Mouse (Mus musculus) right cerebral cortex, postnatal 10 days (tissue): Measurements from ENCODE around the gene Arhgap6.
"Not testable (repeated sequence)": the region's sequence is repeated elsewhere in the genome, so short reads cannot be mapped to it uniquely, and the experiment has no call there.

Source experiments
- DNase-seq, 2 experiments: peaks; one replicate each; pipeline ENCODE4 v3.0.0; 2021; ENCODE audit warnings: low spot score in 2 of 2

The Arhgap6 gene

DNA sequence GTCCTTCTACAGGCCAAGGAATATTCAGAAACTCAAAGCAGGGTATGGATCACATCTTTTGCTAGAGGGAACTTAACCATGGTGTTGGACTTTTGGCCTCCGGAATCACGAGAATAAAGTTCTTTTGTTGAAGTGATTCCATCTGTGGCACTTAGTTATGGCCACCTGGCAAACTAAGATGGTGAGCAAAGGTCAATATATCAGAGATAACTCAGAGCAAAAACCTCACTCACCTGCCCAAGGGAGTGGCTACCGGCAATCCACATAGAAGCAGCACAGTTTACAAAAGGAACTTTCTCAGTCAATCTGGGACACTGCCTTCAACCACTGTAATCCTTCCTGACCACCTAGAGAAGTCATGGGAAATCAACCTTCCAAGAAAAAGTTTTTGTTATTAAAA is 513.7 kb downstream of the Arhgap6 start:
- DNase-seq = no peak

DNA sequence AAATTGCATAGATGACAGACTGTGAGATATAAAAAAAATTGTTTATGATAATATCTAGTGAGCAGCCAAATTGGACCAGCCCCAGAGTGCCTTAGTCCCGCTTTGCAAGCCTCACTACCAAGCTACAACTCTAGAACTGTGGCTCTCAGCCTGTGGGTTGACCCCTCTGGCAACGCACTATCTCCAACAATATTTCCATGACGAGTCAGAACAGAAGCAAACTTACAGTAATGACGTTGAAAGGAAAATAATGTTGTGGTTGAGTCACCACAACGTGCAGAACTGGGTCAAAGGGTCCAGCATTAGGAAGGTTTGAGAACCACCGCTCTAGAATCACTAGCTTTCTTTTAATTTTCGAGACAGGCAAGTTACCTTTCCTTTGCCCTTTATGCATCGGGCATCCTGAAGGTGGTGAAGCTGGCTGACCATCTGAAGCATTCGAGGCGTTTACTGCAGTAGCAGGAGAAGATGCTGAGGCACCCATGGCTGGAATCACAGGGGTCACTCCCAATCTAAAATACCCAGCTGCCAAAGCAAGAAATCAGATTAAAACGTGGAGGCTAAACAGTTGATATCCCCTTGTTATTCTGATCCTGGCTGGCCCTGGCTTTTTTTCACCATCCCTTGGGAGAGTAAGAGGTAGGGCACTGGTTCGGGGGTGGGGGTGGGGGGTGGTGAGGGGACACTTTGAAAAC is 524.3 kb downstream of the Arhgap6 start:
- no peak for DNase-seq

DNA sequence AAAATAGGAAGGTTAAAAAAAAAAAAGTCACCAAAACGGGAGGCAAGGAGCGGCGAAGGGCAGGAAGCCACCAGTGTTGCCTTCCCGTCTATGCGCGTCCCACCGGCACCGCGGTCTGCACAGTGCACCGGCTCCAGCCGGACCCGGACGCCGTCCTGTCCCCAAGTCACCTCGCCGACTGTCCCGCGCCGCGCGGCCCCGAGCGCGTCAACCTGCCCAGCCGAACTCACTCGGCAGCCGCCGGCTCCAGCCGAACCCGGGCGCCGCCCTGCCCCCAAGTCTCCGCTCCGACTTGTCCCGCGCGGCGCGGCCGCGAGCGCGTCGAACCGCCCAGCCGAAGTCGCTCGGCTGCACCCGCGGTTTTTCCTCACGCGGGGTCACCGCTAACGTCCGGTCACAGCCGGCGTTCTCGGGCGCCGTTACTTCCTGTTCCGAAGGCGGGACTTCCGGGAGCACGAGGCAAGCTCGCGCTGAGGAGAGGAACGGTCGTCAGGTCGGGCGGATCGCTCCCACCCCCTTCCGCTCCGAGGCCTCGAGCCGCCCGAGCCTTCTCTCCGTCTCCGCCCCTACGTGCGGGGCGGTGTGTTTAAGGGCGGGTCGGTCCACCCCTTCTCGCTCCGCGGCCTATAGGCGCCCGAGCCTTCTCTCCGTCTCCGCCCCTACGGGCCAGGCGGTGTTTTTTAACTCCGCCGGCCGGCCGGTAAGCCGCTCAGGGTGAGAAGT is 525.2 kb downstream of the Arhgap6 start, which contains the start of gene Hccs:
TSS of gene Hccs (minus strand) at position 428 of the 723 bp plus-strand sequence.
- peak; percentile 92 for DNase-seq

DNA sequence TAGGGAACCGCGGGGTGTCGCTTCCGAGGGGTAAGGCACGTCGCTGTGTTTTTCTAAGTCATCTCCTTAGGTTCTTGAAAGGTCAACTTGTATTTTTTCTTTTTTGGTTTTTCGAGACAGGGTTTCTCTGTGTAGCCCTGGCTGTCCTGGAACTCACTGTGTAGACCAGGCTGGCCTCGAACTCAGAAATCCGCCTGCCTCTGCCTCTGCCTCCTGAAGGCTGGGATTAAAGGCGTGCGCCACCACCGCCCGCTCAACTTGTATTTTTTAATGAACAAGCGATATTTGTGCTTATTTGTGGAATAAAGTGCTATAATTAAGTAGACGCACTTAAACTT is 525.7 kb downstream of the Arhgap6 start:
- DNase-seq = not testable (repeated sequence)

DNA sequence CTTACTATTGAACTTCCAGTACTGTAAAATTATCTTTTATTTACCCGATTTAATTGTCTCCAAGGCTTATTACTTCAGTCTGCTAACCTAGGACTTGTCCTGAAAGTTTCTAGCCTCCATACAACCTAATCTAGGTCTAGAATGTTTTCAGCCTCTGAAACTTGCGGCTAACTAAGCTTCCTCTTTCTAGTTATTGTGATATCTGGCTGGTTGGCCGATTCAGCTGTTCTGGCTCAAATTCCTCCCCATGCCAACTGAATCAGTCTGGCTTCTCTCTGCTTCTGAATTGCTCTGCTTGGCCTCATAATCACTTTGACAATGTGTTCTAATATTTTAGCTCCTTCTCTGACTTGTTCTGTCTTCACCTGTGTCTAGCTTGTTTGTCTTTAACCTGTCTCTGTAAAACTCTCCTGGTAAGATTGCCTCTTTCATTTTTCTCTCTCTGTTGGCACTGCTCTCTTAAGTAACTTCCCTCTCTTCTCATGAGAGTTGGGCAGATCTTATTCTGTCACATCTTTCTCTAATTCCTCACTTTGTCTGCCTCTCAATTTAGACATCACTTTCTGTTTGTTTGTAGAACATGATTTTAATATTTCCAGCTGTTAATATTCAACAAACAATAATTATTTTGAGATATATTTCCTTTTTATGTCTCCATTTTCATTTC is 531.2 kb downstream of the Arhgap6 start:
- DNase-seq = no peak

DNA sequence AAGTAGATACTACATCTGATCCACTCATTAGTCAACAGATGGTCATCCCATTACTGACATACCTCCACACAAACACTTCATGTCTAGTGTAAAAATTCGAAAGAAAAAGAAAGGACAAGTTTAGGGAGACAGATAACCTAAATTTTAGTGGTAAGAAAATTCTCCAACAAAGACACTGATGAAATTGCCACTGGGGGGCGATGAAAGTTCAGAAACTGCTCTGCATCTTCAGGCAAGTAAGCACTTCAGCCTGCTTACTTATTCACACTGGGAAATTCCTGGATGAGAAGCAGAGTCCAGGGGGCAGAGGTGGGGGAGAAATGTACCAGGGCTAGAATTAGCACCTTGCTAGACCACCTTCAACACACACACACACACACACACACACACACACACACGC is 537.4 kb downstream of the Arhgap6 start:
- peak; percentile 63 to 80 for DNase-seq

DNA sequence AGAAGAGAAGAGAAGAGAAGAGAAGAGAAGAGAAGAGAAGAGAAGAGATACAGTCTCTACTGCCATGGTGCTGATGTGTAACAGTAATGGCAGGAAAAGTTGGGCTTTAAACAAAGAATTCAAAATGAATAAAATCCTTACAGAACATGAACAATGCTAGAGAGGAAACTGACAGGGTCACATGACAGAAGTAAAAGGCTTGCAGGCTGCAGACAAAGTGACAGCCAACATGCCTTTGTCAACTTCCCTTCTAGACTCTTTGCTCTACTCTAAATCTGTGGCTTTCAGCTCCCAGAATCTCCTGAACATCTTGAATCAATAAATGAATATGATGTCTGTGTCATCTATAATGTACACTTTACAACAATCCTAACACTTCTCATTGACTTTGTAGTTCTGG is 542.7 kb downstream of the Arhgap6 start:
- DNase-seq = no peak

DNA sequence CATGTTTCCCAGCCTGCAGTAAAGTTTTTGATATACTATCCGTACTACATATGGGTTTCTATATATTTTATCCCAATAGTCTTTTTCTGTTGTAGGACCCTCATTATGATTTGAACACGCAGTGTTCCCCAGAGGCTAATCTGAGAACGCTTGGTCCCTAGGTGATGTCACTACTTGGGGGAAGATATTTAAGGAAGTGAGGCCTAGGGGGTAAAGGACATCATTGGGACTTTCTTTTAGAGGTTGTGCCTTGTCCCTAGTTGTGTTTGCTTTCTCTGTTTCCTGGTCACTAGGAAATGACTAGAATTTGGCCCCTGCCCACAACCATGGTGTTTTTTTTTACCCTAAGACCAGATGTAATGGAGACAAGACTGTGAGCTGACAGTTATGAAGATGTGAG is 543.3 kb downstream of the Arhgap6 start:
- no peak for DNase-seq
